Mouse (Mus musculus) C2C12 (cell line): Measurements from ENCODE around the gene Pgap2.

Source experiments
- CEBPB ChIP-seq: IDR thresholded peaks from one replicate; pipeline ENCODE4 v1.6.1; 2011; ENCODE audit warnings: low read depth, mild to moderate bottlenecking, control low read depth, moderate library complexity
- CTCF ChIP-seq: IDR thresholded peaks from one replicate; pipeline ENCODE4 v1.5.1; 2011; ENCODE audit not compliant: control insufficient read depth, insufficient read depth, insufficient read length
- FOSL1 ChIP-seq: IDR thresholded peaks from one replicate; pipeline ENCODE4 v1.8.0; 2011; ENCODE audit warnings: mild to moderate bottlenecking, low read length; ENCODE audit not compliant: poor library complexity, insufficient read depth, severe bottlenecking
- MAX ChIP-seq: IDR thresholded peaks from one replicate; pipeline ENCODE4 v1.6.1; 2011; ENCODE audit warnings: mild to moderate bottlenecking, control low read depth
- MYOG ChIP-seq: IDR thresholded peaks from one replicate; pipeline ENCODE4 v1.6.1; 2011; ENCODE audit not compliant: control insufficient read depth, insufficient read length; ENCODE audit errors: extremely low read depth
- USF1 ChIP-seq: IDR thresholded peaks from one replicate; pipeline ENCODE4 v1.6.1; 2011; ENCODE audit warnings: low read depth, mild to moderate bottlenecking, control low read depth, moderate library complexity

- no peak for TF ChIP-seq CTCF
- no peak for TF ChIP-seq MYOG
- TF ChIP-seq MAX: no peak
- TF ChIP-seq USF1: no peak
- TF ChIP-seq FOSL1: no peak
- TF ChIP-seq CEBPB: no peak
Measured at GRCm38 (mm10) chr7:102255954-102256353, 45.9 kb downstream of the Pgap2 start, which contains the start of gene Rhog.
